Mouse (Mus musculus): Measurements from ENCODE around the gene Intu. TPM values are rescaled to one million over a fixed set of nuclear protein-coding genes. Genes with fewer than 3 reads are reported as not detected.

Gene Intu
- 2.3 TPM for polyA plus RNA-seq (2015; fragmentation: Illumina TruSeq; extraction: RNeasy Lipid Tissue Mini Kit (QIAGEN cat#74804); ENCODE audit: insufficient read depth, low replicate concordance)

DNA sequence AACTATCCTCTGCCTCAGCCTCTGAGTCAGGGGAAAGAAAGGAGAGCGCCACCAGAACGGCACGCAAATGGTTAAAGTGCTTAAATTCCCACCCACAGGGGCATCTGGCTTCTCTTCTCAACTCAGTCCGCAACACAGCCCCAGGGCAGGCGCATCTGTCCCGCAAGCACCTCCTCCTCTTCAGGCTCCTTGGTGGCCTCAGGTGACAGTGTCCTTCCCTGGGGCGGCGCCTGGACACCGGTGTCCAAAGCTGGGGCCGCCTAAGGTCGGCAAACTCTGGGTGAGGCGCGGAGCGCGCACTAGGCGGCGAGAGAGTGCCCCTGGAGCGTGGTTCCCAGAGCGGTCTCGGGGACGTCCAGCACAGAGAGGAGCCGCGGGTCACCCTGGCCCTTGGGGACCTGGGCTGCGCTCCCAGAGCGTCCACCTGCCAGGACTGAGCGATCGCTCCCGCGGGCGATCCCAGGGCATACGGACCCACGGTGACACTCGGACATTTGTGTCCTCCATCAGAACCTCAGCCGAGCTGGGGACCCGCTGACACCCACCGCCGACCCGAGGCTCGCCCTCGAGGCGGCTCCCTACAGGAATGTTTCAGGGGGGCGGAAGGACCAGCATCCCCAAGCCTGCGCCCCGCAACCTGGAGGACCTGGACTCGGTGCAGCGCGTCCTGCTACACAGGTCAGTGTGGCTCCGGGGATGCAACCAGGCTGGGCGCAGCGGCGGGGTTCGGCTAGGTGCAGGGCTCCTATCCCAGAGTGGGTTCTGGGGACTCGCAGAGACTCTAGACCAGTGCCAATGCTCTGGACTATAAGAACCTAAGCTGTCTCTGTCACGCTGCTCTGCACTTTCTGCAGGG, at the start of gene Intu:
Gene Intu (plus strand): TSS at position 1 of the 856 bp plus-strand sequence.

DNA sequence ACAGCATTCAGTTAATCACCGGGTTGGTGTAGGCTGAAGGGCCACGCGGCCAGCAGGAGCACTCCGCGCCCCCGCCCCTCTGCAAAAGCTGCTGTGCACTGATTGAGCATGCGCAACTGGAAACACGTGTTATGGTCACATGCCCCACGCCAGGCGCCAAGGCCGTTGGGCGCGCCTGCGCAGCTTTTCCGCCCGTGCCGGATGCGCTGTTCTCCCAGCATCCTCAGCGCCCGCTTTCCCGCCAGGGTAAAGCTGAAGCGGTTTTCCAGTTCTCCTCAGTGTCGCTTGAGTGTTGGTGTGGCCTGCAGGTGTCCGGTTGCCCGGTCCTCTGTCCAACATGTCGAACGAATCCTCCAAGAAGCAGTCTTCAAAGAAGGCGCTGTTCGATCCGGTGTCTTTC, 177.6 kb downstream of the Intu start, which contains the start of gene Slc25a31:
Gene Slc25a31 (plus strand): TSS at position 201 of the 400 bp plus-strand sequence.

DNA sequence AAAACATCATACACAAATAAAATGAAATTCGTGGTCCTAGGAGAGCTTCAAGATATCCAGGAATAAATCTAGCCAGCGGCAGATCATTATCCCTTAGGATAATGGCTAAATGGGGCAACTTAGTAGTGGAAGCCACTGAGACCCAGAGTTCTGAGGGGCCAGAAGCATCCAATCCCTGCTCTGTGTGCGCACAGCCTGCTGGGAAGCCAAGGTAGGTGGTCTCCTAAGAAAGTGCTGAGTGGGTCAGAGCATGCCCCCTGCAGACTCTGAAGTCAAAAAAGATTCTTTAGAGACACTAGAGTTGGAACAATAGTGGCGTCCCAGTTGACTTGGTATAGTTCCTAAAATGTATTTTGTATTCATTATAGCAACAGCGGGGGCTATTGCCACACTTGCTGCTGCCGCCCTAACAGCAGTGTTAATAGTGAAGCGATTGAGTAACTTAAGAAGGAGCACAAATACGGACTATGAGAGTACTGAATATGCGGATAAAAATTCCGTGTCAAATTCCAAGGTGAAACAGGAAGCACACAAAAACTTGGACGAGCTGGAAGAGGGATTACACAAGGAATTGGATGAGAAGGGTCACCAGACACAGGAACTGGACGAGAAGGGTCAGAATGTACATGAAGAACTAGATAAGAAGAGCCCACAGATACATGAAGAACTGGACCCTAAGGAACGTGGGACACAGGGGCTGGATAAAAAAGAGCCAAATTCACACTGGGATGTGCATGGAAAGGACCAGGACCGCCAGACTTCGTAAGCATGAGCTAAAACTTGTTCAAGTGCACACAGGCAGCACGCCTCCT, 213.1 kb downstream of the Intu start, which contains the start of gene Hspa4l:
Gene Hspa4l (plus strand): TSS at position 472 of the 812 bp plus-strand sequence.

Other genes with a start within 250 kb of the Intu start
- 0.11 TPM for gene Slc25a31, start 177.6 kb downstream of the Intu start, polyA plus RNA-seq (2015; fragmentation: Illumina TruSeq; extraction: RNeasy Lipid Tissue Mini Kit (QIAGEN cat#74804); ENCODE audit: insufficient read depth, low replicate concordance)
- 29.6 TPM for gene Hspa4l, start 213.2 kb downstream of the Intu start, polyA plus RNA-seq (2015; fragmentation: Illumina TruSeq; extraction: RNeasy Lipid Tissue Mini Kit (QIAGEN cat#74804); ENCODE audit: insufficient read depth, low replicate concordance)